Mouse (Mus musculus): Measurements from ENCODE around the gene Calcrl. TPM values are rescaled to one million over a fixed set of nuclear protein-coding genes. Genes with fewer than 3 reads are reported as not detected.
A peak's percentile ranks its signal among the peaks of the same experiment; 100 is the strongest.

The Calcrl gene
- polyA plus RNA-seq, 1 experiment from 2014 or later = 16.5 TPM

GRCm38 (mm10) chr2:84454551-84455235 is 29.5 kb upstream of the Calcrl start:
- Histone ChIP-seq H3K36me3 (ENCODE audit: control insufficient read depth, insufficient read depth, low read length) (no peaks in the 10 kb centered on the region), H3K27me3 (ENCODE audit: control insufficient read depth, insufficient read depth, low read length) (no peaks in the 10 kb centered on the region), H3K4me1 (ENCODE audit: control insufficient read depth, insufficient read depth, low read length) (no peaks in the 10 kb centered on the region), H3K9ac (ENCODE audit: low read length) (no peak overlapping the region), H3K4me3 (ENCODE audit: low read depth, low read length) (no peak overlapping the region), H3K4me2 (no peak overlapping the region), H3K27ac (ENCODE audit: low read depth, low read length) (no peak overlapping the region), H3K9me3 (ENCODE audit: control insufficient read depth, low read length) (no peaks in the 10 kb centered on the region)
- 61% methylated on average over 9 of the region's 10 CpGs for WGBS
- peak; percentile 60; the same call in 1 of the 2 replicates for ATAC-seq (ENCODE audit: low FRiP score)
- DNase-seq (ENCODE audit: low spot score, missing footprints) = peak; percentile 87

- H3K9me3 ChIP-seq (ENCODE audit: control insufficient read depth, low read length) = no peaks in the 10 kb centered on the region
- WGBS = 21% methylated on average over 5 of the region's 5 CpGs
- no peak overlapping the region for H3K27ac ChIP-seq (ENCODE audit: low read depth, low read length)
- no peak overlapping the region for H3K4me2 ChIP-seq
- H3K36me3 ChIP-seq (ENCODE audit: control insufficient read depth, insufficient read depth, low read length) = no peaks in the 10 kb centered on the region
- H3K4me3 ChIP-seq (ENCODE audit: low read depth, low read length) = no peak overlapping the region
- H3K9ac ChIP-seq (ENCODE audit: low read length) = no peak overlapping the region
- H3K27me3 ChIP-seq (ENCODE audit: control insufficient read depth, insufficient read depth, low read length) = no peaks in the 10 kb centered on the region
- peak; percentile 64; the same call in 1 of the 2 replicates for ATAC-seq (ENCODE audit: low FRiP score)
- no peaks in the 10 kb centered on the region for H3K4me1 ChIP-seq (ENCODE audit: control insufficient read depth, insufficient read depth, low read length)
- peak; percentile 90 for DNase-seq (ENCODE audit: low spot score, missing footprints)
These were observed 28.8 kb upstream of the Calcrl start for GRCm38 (mm10) chr2:84454051-84454450.

- no peaks in the 10 kb centered on the region for H3K4me1 ChIP-seq (ENCODE audit: control insufficient read depth, insufficient read depth, low read length)
These were observed 20.3 kb upstream of the Calcrl start for GRCm38 (mm10) chr2:84445499-84445898.

GRCm38 (mm10) chr2:84441940-84442339 is 16.7 kb upstream of the Calcrl start:
- H3K36me3 ChIP-seq (ENCODE audit: control insufficient read depth, insufficient read depth, low read length) = no peaks in the 10 kb centered on the region
- H3K27me3 ChIP-seq (ENCODE audit: control insufficient read depth, insufficient read depth, low read length) = no peaks in the 10 kb centered on the region
- H3K9me3 ChIP-seq (ENCODE audit: control insufficient read depth, low read length) = no peaks in the 10 kb centered on the region
- 89% methylated on average over 5 of the region's 5 CpGs for WGBS
- no peaks in the 10 kb centered on the region for H3K4me1 ChIP-seq (ENCODE audit: control insufficient read depth, insufficient read depth, low read length)
- no peak overlapping the region for H3K4me2 ChIP-seq
- ATAC-seq (ENCODE audit: low FRiP score) (no peak), DNase-seq (ENCODE audit: low spot score, missing footprints) (no peak)
- no peak overlapping the region for H3K27ac ChIP-seq (ENCODE audit: low read depth, low read length)
- no peak overlapping the region for H3K4me3 ChIP-seq (ENCODE audit: low read depth, low read length)
- H3K9ac ChIP-seq (ENCODE audit: low read length) = no peak overlapping the region

More at GRCm38 (mm10) chr2:84445499-84445898, 20.3 kb upstream of the Calcrl start:
- no peaks in the 10 kb centered on the region for H3K9me3 ChIP-seq (ENCODE audit: control insufficient read depth, low read length)
- WGBS = 89% methylated on average over 1 of the region's 1 CpGs
- DNase-seq (ENCODE audit: low spot score, missing footprints) (no peak), ATAC-seq (ENCODE audit: low FRiP score) (no peak)
- no peak overlapping the region for H3K9ac ChIP-seq (ENCODE audit: low read length)
- H3K4me2 ChIP-seq = no peak overlapping the region
- no peaks in the 10 kb centered on the region for H3K27me3 ChIP-seq (ENCODE audit: control insufficient read depth, insufficient read depth, low read length)
- H3K4me3 ChIP-seq (ENCODE audit: low read depth, low read length) = no peak overlapping the region
- H3K36me3 ChIP-seq (ENCODE audit: control insufficient read depth, insufficient read depth, low read length) = no peaks in the 10 kb centered on the region
- H3K27ac ChIP-seq (ENCODE audit: low read depth, low read length) = no peak overlapping the region

- no peaks in the 10 kb centered on the region for H3K36me3 ChIP-seq (ENCODE audit: control insufficient read depth, insufficient read depth, low read length)
- H3K4me1 ChIP-seq (ENCODE audit: control insufficient read depth, insufficient read depth, low read length) = no peaks in the 10 kb centered on the region
- 59% methylated on average over 11 of the region's 11 CpGs for WGBS
- no peak for DNase-seq (ENCODE audit: low spot score, missing footprints)
- no peak overlapping the region for H3K4me2 ChIP-seq
- H3K9ac ChIP-seq (ENCODE audit: low read length) = no peak overlapping the region
- no peak overlapping the region for H3K27ac ChIP-seq (ENCODE audit: low read depth, low read length)
- H3K27me3 ChIP-seq (ENCODE audit: control insufficient read depth, insufficient read depth, low read length) = no peaks in the 10 kb centered on the region
- ATAC-seq (ENCODE audit: low FRiP score) = peak; percentile 68
- H3K9me3 ChIP-seq (ENCODE audit: control insufficient read depth, low read length) = no peaks in the 10 kb centered on the region
- no peak overlapping the region for H3K4me3 ChIP-seq (ENCODE audit: low read depth, low read length)
These were observed 4.5 kb upstream of the Calcrl start for GRCm38 (mm10) chr2:84429724-84430123.

GRCm38 (mm10) chr2:84428836-84429235 is 3.6 kb upstream of the Calcrl start:
- 70% methylated on average over 3 of the region's 3 CpGs for WGBS
- H3K4me2 ChIP-seq = no peak overlapping the region

GRCm38 (mm10) chr2:84426531-84426930 is 1.3 kb upstream of the Calcrl start:
- WGBS = 97% methylated on average over 4 of the region's 4 CpGs
- Histone ChIP-seq H3K36me3 (ENCODE audit: control insufficient read depth, insufficient read depth, low read length) (no peaks in the 10 kb centered on the region), H3K9ac (ENCODE audit: low read length) (no peak overlapping the region), H3K27ac (ENCODE audit: low read depth, low read length) (no peak overlapping the region), H3K4me1 (ENCODE audit: control insufficient read depth, insufficient read depth, low read length) (peaks cover 4% of the 10 kb centered on the region; the same call in 1 of the 2 replicates), H3K27me3 (ENCODE audit: control insufficient read depth, insufficient read depth, low read length) (no peaks in the 10 kb centered on the region), H3K4me2 (no peak overlapping the region), H3K9me3 (ENCODE audit: control insufficient read depth, low read length) (no peaks in the 10 kb centered on the region), H3K4me3 (ENCODE audit: low read depth, low read length) (no peak overlapping the region)
- ATAC-seq (ENCODE audit: low FRiP score) (no peak), DNase-seq (ENCODE audit: low spot score, missing footprints) (no peak)

More at GRCm38 (mm10) chr2:84428836-84429235, 3.6 kb upstream of the Calcrl start:
- Histone ChIP-seq H3K36me3 (ENCODE audit: control insufficient read depth, insufficient read depth, low read length) (no peaks in the 10 kb centered on the region), H3K9ac (ENCODE audit: low read length) (no peak overlapping the region), H3K27ac (ENCODE audit: low read depth, low read length) (no peak overlapping the region), H3K9me3 (ENCODE audit: control insufficient read depth, low read length) (no peaks in the 10 kb centered on the region), H3K27me3 (ENCODE audit: control insufficient read depth, insufficient read depth, low read length) (no peaks in the 10 kb centered on the region), H3K4me3 (ENCODE audit: low read depth, low read length) (no peak overlapping the region), H3K4me1 (ENCODE audit: control insufficient read depth, insufficient read depth, low read length) (peaks cover 4% of the 10 kb centered on the region; the same call in 1 of the 2 replicates)
- ATAC-seq (ENCODE audit: low FRiP score) (no peak), DNase-seq (ENCODE audit: low spot score, missing footprints) (no peak)

- DNase-seq (ENCODE audit: low spot score, missing footprints) (no peak), ATAC-seq (ENCODE audit: low FRiP score) (no peak)
- Histone ChIP-seq H3K27me3 (ENCODE audit: control insufficient read depth, insufficient read depth, low read length) (no peaks in the 10 kb centered on the region), H3K27ac (ENCODE audit: low read depth, low read length) (no peak overlapping the region), H3K4me1 (ENCODE audit: control insufficient read depth, insufficient read depth, low read length) (no peaks in the 10 kb centered on the region), H3K9me3 (ENCODE audit: control insufficient read depth, low read length) (no peaks in the 10 kb centered on the region), H3K4me2 (no peak overlapping the region), H3K4me3 (ENCODE audit: low read depth, low read length) (no peak overlapping the region), H3K9ac (ENCODE audit: low read length) (no peak overlapping the region), H3K36me3 (ENCODE audit: control insufficient read depth, insufficient read depth, low read length) (no peaks in the 10 kb centered on the region)
- WGBS = 84% methylated on average over 4 of the region's 4 CpGs
These were observed 8.7 kb downstream of the Calcrl start for GRCm38 (mm10) chr2:84416501-84416900.

- no peak overlapping the region for H3K9ac ChIP-seq (ENCODE audit: low read length)
- no peaks in the 10 kb centered on the region for H3K27me3 ChIP-seq (ENCODE audit: control insufficient read depth, insufficient read depth, low read length)
- ATAC-seq (ENCODE audit: low FRiP score) = no peak
- H3K9me3 ChIP-seq (ENCODE audit: control insufficient read depth, low read length) = no peaks in the 10 kb centered on the region
- no peaks in the 10 kb centered on the region for H3K4me1 ChIP-seq (ENCODE audit: control insufficient read depth, insufficient read depth, low read length)
- H3K36me3 ChIP-seq (ENCODE audit: control insufficient read depth, insufficient read depth, low read length) = no peaks in the 10 kb centered on the region
- DNase-seq (ENCODE audit: low spot score, missing footprints) = no peak
- H3K4me2 ChIP-seq = no peak overlapping the region
- H3K27ac ChIP-seq (ENCODE audit: low read depth, low read length) = no peak overlapping the region
- H3K4me3 ChIP-seq (ENCODE audit: low read depth, low read length) = no peak overlapping the region
These were observed 15.2 kb downstream of the Calcrl start for GRCm38 (mm10) chr2:84409796-84410592.
